Mouse (Mus musculus) MEL (cell line): ENCODE results near the gene Slc26a10. TPM values are rescaled to one million over a fixed set of nuclear protein-coding genes. Genes with fewer than 3 reads are reported as not detected.

Experiments used
- DNase-seq: peaks from one replicate; pipeline ENCODE4 v3.0.0; 2011; ENCODE audit warnings: low read depth, low spot score
- H3K27ac ChIP-seq: 2 replicates; pipeline ENCODE4 v1.5.1; 2012; ENCODE audit warnings: low read depth, mild to moderate bottlenecking, control low read depth, low read length, moderate library complexity; ENCODE audit not compliant: control insufficient read depth
- H3K27me3 ChIP-seq, 2 experiments: fragments of 150-350 bp in 1 of 2; sonication (generic) in 1 of 2; 2 replicates each; pipeline ENCODE4 v1.6.1; 2012; ENCODE audit warnings: low read length in 2 of 2, mild to moderate bottlenecking in 2 of 2, improper control_type of control experiment in 1 of 2, moderate library complexity in 1 of 2; ENCODE audit not compliant: insufficient read depth in 2 of 2, control insufficient read depth in 1 of 2
- H3K36me3 ChIP-seq, 2 experiments: 2 replicates each; pipeline ENCODE4 v1.6.1; 2012 to 2014; ENCODE audit warnings: low read length in 2 of 2, improper control_type of control experiment in 1 of 2, inconsistent platforms in 1 of 2, mild to moderate bottlenecking in 1 of 2; ENCODE audit not compliant: insufficient read depth in 2 of 2, control insufficient read depth in 1 of 2
- H3K4me1 ChIP-seq, 2 experiments: fragments of 150-350 bp in 1 of 2; sonication (generic) in 1 of 2; 2 replicates each; pipeline ENCODE4 v1.6.1; 2012; ENCODE audit warnings: low read length in 2 of 2, improper control_type of control experiment in 1 of 2, mild to moderate bottlenecking in 1 of 2; ENCODE audit not compliant: insufficient read depth in 2 of 2, control insufficient read depth in 1 of 2
- H3K4me3 ChIP-seq, 2 experiments: fragments of 150-350 bp in 1 of 2; sonication (generic) in 1 of 2; 2 replicates each; pipeline ENCODE4 v1.5.1; 2012; ENCODE audit warnings: low read depth in 2 of 2, low read length in 2 of 2, mild to moderate bottlenecking in 2 of 2, moderate library complexity in 2 of 2, control low read depth in 1 of 2, improper control_type of control experiment in 1 of 2; ENCODE audit not compliant: control insufficient read depth in 1 of 2, insufficient read depth in 1 of 2
- H3K79me2 ChIP-seq: 2 replicates; pipeline ENCODE4 v1.6.1; 2012; ENCODE audit warnings: mild to moderate bottlenecking, low read length, moderate library complexity; ENCODE audit not compliant: control insufficient read depth, poor library complexity, insufficient read depth
- H3K9ac ChIP-seq: 2 replicates; pipeline ENCODE4 v1.6.1; 2012; ENCODE audit warnings: low read depth, mild to moderate bottlenecking, control low read depth, low read length, moderate library complexity; ENCODE audit not compliant: control insufficient read depth, poor library complexity, severe bottlenecking
- H3K9me3 ChIP-seq: fragments of 150-350 bp; sonication (generic); replicated peaks from 2 replicates; pipeline ENCODE4 v1.6.1; 2012; ENCODE audit warnings: mild to moderate bottlenecking, low read length, improper control_type of control experiment, moderate library complexity; ENCODE audit not compliant: insufficient read depth
- BHLHE40 ChIP-seq: IDR thresholded peaks from 2 replicates; pipeline ENCODE4 v1.6.1; 2012; ENCODE audit warnings: low read depth, mild to moderate bottlenecking, inconsistent platforms, low read length, improper control_type of control experiment, borderline replicate concordance
- CHD1 ChIP-seq: IDR thresholded peaks from 2 replicates; pipeline ENCODE4 v1.6.1; 2012; ENCODE audit warnings: low read depth, mild to moderate bottlenecking, inconsistent platforms, low read length, improper control_type of control experiment
- CHD2 ChIP-seq: IDR thresholded peaks from 2 replicates; pipeline ENCODE4 v1.6.1; 2011; ENCODE audit warnings: low read length, improper control_type of control experiment
- CTCF ChIP-seq, 3 experiments: IDR thresholded peaks in 2 of 3; conservative IDR thresholded peaks in 1 of 3; 2 replicates each; pipeline ENCODE4 v1.5.1; 2011 to 2012; ENCODE audit warnings: low read length in 3 of 3, low read depth in 2 of 3, mild to moderate bottlenecking in 2 of 3, improper control_type of control experiment in 1 of 3, inconsistent platforms in 1 of 3, mixed read lengths in 1 of 3, moderate library complexity in 1 of 3; ENCODE audit not compliant: control insufficient read depth in 1 of 3, insufficient read depth in 1 of 3, poor library complexity in 1 of 3, severe bottlenecking in 1 of 3
- E2F4 ChIP-seq: IDR thresholded peaks from 2 replicates; pipeline ENCODE4 v1.6.1; 2011; ENCODE audit warnings: low read depth, low read length, improper control_type of control experiment, borderline replicate concordance
- ELF1 ChIP-seq: IDR thresholded peaks from 2 replicates; pipeline ENCODE4 v1.6.1; 2014; ENCODE audit warnings: low read depth, mild to moderate bottlenecking, inconsistent platforms, low read length, improper control_type of control experiment, moderate library complexity
- EP300 ChIP-seq, 2 experiments: IDR thresholded peaks; 2 replicates each; pipeline ENCODE4 v1.6.1; 2011; ENCODE audit warnings: improper control_type of control experiment in 2 of 2, low read length in 2 of 2, low read depth in 1 of 2, mild to moderate bottlenecking in 1 of 2
- ETS1 ChIP-seq: IDR thresholded peaks from 2 replicates; pipeline ENCODE4 v1.6.1; 2012; ENCODE audit warnings: low read depth, mild to moderate bottlenecking, inconsistent platforms, low read length, improper control_type of control experiment, moderate library complexity
- HCFC1 ChIP-seq: IDR thresholded peaks from 2 replicates; pipeline ENCODE4 v1.6.1; 2012; ENCODE audit warnings: low read depth, mild to moderate bottlenecking, inconsistent platforms, low read length, improper control_type of control experiment, moderate library complexity
- JUND ChIP-seq: IDR thresholded peaks from 2 replicates; pipeline ENCODE4 v1.6.1; 2011; ENCODE audit warnings: low read depth, mild to moderate bottlenecking, improper control_type of control experiment, low read length
- MAFK ChIP-seq: IDR thresholded peaks from 2 replicates; pipeline ENCODE4 v1.6.1; 2011; ENCODE audit warnings: low read depth, mild to moderate bottlenecking, low read length, improper control_type of control experiment, borderline replicate concordance
- MAZ ChIP-seq: IDR thresholded peaks from 2 replicates; pipeline ENCODE4 v1.6.1; 2012; ENCODE audit warnings: low read depth, mild to moderate bottlenecking, inconsistent platforms, low read length, improper control_type of control experiment
- MEF2A ChIP-seq: IDR thresholded peaks from 2 replicates; pipeline ENCODE4 v1.6.1; 2014; ENCODE audit warnings: low read depth, mild to moderate bottlenecking, inconsistent platforms, low read length, improper control_type of control experiment; ENCODE audit not compliant: poor library complexity, insufficient replicate concordance, severe bottlenecking; ENCODE audit errors: extremely low read depth
- MYB ChIP-seq: IDR thresholded peaks from 2 replicates; pipeline ENCODE4 v1.6.1; 2011; ENCODE audit warnings: mild to moderate bottlenecking, low read depth, low read length, improper control_type of control experiment
- NELFE ChIP-seq: IDR thresholded peaks from 2 replicates; pipeline ENCODE4 v1.6.1; 2011; ENCODE audit warnings: low read depth, low read length, improper control_type of control experiment
- NRF1 ChIP-seq: IDR thresholded peaks from 2 replicates; pipeline ENCODE4 v1.6.1; 2014; ENCODE audit warnings: low read depth, mild to moderate bottlenecking, inconsistent platforms, low read length, improper control_type of control experiment, moderate library complexity; ENCODE audit not compliant: poor library complexity, insufficient read depth, severe bottlenecking
- POLR2A ChIP-seq, 2 experiments: IDR thresholded peaks; 2 replicates each; pipeline ENCODE4 v1.6.1; 2011 to 2012; ENCODE audit warnings: low read length in 2 of 2, mild to moderate bottlenecking in 2 of 2, control low read depth in 1 of 2, improper control_type of control experiment in 1 of 2, low read depth in 1 of 2, moderate library complexity in 1 of 2; ENCODE audit not compliant: control insufficient read depth in 1 of 2, insufficient read depth in 1 of 2, poor library complexity in 1 of 2
- POLR2AphosphoS5 ChIP-seq: IDR thresholded peaks from 2 replicates; pipeline ENCODE4 v1.6.1; 2012; ENCODE audit warnings: low read depth, borderline replicate concordance, mild to moderate bottlenecking, inconsistent platforms, low read length, moderate library complexity, mixed read lengths
- SMC3 ChIP-seq: IDR thresholded peaks from 2 replicates; pipeline ENCODE4 v1.6.1; 2011; ENCODE audit warnings: low read depth, low read length, improper control_type of control experiment
- TAL1 ChIP-seq: IDR thresholded peaks from 2 replicates; pipeline ENCODE4 v1.6.1; 2012; ENCODE audit warnings: mild to moderate bottlenecking, inconsistent platforms, low read length, moderate library complexity, mixed read lengths
- TBP ChIP-seq: IDR thresholded peaks from 2 replicates; pipeline ENCODE4 v1.8.0; 2011; ENCODE audit warnings: low read depth, low read length, improper control_type of control experiment
- TCF12 ChIP-seq: IDR thresholded peaks from 2 replicates; pipeline ENCODE4 v1.6.1; 2014; ENCODE audit warnings: low read depth, mild to moderate bottlenecking, inconsistent platforms, low read length, improper control_type of control experiment, moderate library complexity
- UBTF ChIP-seq: IDR thresholded peaks from 2 replicates; pipeline ENCODE4 v1.6.1; 2012; ENCODE audit warnings: low read depth, mild to moderate bottlenecking, inconsistent platforms, low read length, improper control_type of control experiment, moderate library complexity, borderline replicate concordance; ENCODE audit not compliant: insufficient read depth
- USF1 ChIP-seq: IDR thresholded peaks from 2 replicates; pipeline ENCODE4 v1.6.1; 2014; ENCODE audit warnings: low read depth, mild to moderate bottlenecking, inconsistent platforms, low read length, improper control_type of control experiment, moderate library complexity
- USF2 ChIP-seq, 2 experiments: IDR thresholded peaks; 2 replicates each; pipeline ENCODE4 v1.6.1; 2011 to 2012; ENCODE audit warnings: improper control_type of control experiment in 2 of 2, low read length in 2 of 2, borderline replicate concordance in 1 of 2, inconsistent platforms in 1 of 2, low read depth in 1 of 2, mild to moderate bottlenecking in 1 of 2; ENCODE audit not compliant: insufficient read depth in 1 of 2
- ZKSCAN1 ChIP-seq: IDR thresholded peaks from 2 replicates; pipeline ENCODE4 v1.6.1; 2012; ENCODE audit warnings: low read depth, mild to moderate bottlenecking, inconsistent platforms, low read length, improper control_type of control experiment, moderate library complexity
- ZMIZ1 ChIP-seq: IDR thresholded peaks from 2 replicates; pipeline ENCODE4 v1.6.1; 2012; ENCODE audit warnings: low read depth, mild to moderate bottlenecking, inconsistent platforms, low read length, improper control_type of control experiment, moderate library complexity
- polyA plus RNA-seq, 2 experiments: library from polyadenylated mRNA; stranded (reverse) in 1 of 2; unstranded in 1 of 2; fragments of >175 nt in 1 of 2; fragments of >200 nt in 1 of 2; gene quantifications; 2 replicates each; pipeline versions ENCODE4 v1.2.1 to v1.2.4; 2012; ENCODE audit warnings: low replicate concordance in 2 of 2, low read depth in 1 of 2; ENCODE audit not compliant: insufficient read length in 2 of 2, insufficient read depth in 1 of 2, missing spikeins in 1 of 2
- total RNA-seq: library from RNA; depleted of rRNA; stranded (reverse); fragments of 300-350 nt; gene quantifications from 2 replicates; pipeline ENCODE4 v1.2.3, GENCODE M21; 2012

Slc26a10 gene
- total and polyA plus RNA-seq, 3 experiments, result 1.1 to 1.3 TPM; not detected in 1

GRCm38 (mm10) chr10:127166404-127166715 lies 14.1 kb downstream of the Slc26a10 start:
- peak overlapping the region; percentile 88 for H3K27ac ChIP-seq
- DNase-seq, result no peak
- no peaks in the 10 kb centered on the region for H3K9me3 ChIP-seq
- TF ChIP-seq CHD1 (0 out of 2 replicates have a peak, but pooled peaks have one; percentile 13), NELFE (no peak; the same call in 1 of the 2 replicates)
- H3K4me3 ChIP-seq, result peak overlapping the region; percentile 67 to 68
- H3K4me1 ChIP-seq, result peaks cover 0 to 13% of the 10 kb centered on the region in 2 experiments; a peak in 3 of 4 replicates
- H3K79me2 ChIP-seq, result peaks cover 26% of the 10 kb centered on the region
- no peaks in the 10 kb centered on the region for H3K27me3 ChIP-seq
- H3K36me3 ChIP-seq, result peaks cover 2 to 11% of the 10 kb centered on the region in 2 experiments; a peak in 3 of 4 replicates
- H3K9ac ChIP-seq, result peak overlapping the region; percentile 91

- Histone ChIP-seq H3K36me3 (peaks cover 2 to 11% of the 10 kb centered on the region in 2 experiments; a peak in 2 of 4 replicates), H3K4me1 (peaks cover 0 to 13% of the 10 kb centered on the region in 2 experiments; a peak in 3 of 4 replicates)
- TF ChIP-seq EP300 (IDR thresholded peaks at IDR 0.05; ENCODE audit: low read depth in 1 of 2, low read length in 2 of 2), result peak in 1 of 2 experiments; percentile 59; a peak in 2 of 4 replicates
- no peak for TF ChIP-seq MYB
- TF ChIP-seq UBTF, result peak; percentile 53; the same call in 1 of the 2 replicates
- TF ChIP-seq ZKSCAN1, result no peak
- 0 out of 2 replicates have a peak, but pooled peaks have one; percentile 33 for TF ChIP-seq BHLHE40
- TF ChIP-seq ETS1, result peak; percentile 56; the same call in 1 of the 2 replicates
- 0 out of 2 replicates have a peak, but pooled peaks have one; percentile 63 for TF ChIP-seq POLR2AphosphoS5
- TF ChIP-seq TCF12, result peak; percentile 70; the same call in 1 of the 2 replicates
- peak; percentile 90 for TF ChIP-seq ELF1
- 0 out of 2 replicates have a peak, but pooled peaks have one; percentile 5 for TF ChIP-seq USF1
- TF ChIP-seq POLR2A (IDR thresholded peaks at IDR 0.05; ENCODE audit: control insufficient read depth in 1 of 2, insufficient read depth in 1 of 2, low read depth in 1 of 2, low read length in 2 of 2, poor library complexity in 1 of 2), result peak; percentile 55 to 70; a peak in 3 of 4 replicates
- TF ChIP-seq MEF2A, result no peak
- TF ChIP-seq HCFC1, result peak; percentile 53
- no peak for TF ChIP-seq JUND
- peak; percentile 44; the same call in 1 of the 2 replicates for TF ChIP-seq MAZ
- TF ChIP-seq ZMIZ1, result no peak
- no peak for TF ChIP-seq USF2 (IDR thresholded peaks at IDR 0.05; ENCODE audit: borderline replicate concordance in 1 of 2, insufficient read depth in 1 of 2, low read depth in 1 of 2, low read length in 2 of 2)
- TF ChIP-seq NRF1, result no peak
- no peak; the same call in 1 of the 2 replicates for TF ChIP-seq TBP
- TF ChIP-seq CHD2, result peak; percentile 41
- 0 out of 2 replicates have a peak, but pooled peaks have one; percentile 10 for TF ChIP-seq SMC3
- no peak; a peak in 1 of 6 replicates for TF ChIP-seq CTCF (IDR thresholded peaks at IDR 0.05 in 2 of 3, conservative IDR thresholded peaks at IDR 0.05 in 1 of 3; ENCODE audit: control insufficient read depth in 1 of 3, insufficient read depth in 1 of 3, low read depth in 2 of 3, low read length in 3 of 3, poor library complexity in 1 of 3, severe bottlenecking in 1 of 3)
- TF ChIP-seq E2F4, result no peak
- TF ChIP-seq MAFK, result no peak
- TF ChIP-seq CHD1, result peak; percentile 75
- peak; percentile 6 for TF ChIP-seq NELFE
- peak; percentile 44; the same call in 1 of the 2 replicates for TF ChIP-seq TAL1
These were observed 14.6 kb downstream of the Slc26a10 start for GRCm38 (mm10) chr10:127165654-127166403.

More at GRCm38 (mm10) chr10:127165654-127166403, 14.6 kb downstream of the Slc26a10 start:
- peak overlapping the region; percentile 88 for H3K27ac ChIP-seq
- H3K9ac ChIP-seq, result peak overlapping the region; percentile 91
- no peaks in the 10 kb centered on the region for H3K9me3 ChIP-seq
- H3K4me3 ChIP-seq, result peak overlapping the region; percentile 67 to 68
- DNase-seq, result peak; percentile 89
- no peaks in the 10 kb centered on the region for H3K27me3 ChIP-seq
- peaks cover 26% of the 10 kb centered on the region for H3K79me2 ChIP-seq
